Mouse (Mus musculus) embryo, embryonic 10.5 days (tissue): ENCODE measurements around the gene Gm7534.
"Not testable (repeated sequence)": the region's sequence is repeated elsewhere in the genome, so short reads cannot be mapped to it uniquely, and the experiment has no call there.

ENCODE experiments used
- DNase-seq: peaks from one replicate; pipeline ENCODE4 v3.0.0-alpha.2; 2015; ENCODE audit warnings: low spot score

The Gm7534 gene

DNA sequence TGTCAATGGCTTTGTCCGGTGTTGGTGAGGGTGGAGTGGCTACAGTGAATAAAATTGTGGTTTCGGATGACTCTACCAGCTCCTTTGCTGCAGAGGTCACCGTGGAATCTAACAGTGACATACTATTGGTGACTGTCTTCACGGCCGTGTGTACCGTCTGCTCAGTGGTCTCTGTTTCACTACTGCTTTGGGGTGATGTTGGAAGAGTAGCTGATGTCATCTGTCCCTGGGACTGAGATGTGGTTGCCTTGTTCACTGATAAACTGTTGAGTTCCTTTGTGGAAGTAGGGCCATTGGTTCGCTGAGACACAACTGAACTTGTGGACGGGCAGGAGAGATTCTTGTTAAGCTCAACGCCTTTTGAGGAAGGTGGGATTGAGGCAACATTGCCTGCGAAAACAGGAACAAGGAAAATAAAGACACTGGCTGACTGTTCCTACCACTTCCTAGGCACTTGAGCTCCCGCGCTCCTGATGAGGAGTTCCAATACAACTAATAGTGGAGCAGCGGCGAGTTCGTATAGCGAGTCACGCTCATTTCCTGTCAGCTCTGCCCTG is 614 bp upstream of the Gm7534 start:
- DNase-seq: no peak

DNA sequence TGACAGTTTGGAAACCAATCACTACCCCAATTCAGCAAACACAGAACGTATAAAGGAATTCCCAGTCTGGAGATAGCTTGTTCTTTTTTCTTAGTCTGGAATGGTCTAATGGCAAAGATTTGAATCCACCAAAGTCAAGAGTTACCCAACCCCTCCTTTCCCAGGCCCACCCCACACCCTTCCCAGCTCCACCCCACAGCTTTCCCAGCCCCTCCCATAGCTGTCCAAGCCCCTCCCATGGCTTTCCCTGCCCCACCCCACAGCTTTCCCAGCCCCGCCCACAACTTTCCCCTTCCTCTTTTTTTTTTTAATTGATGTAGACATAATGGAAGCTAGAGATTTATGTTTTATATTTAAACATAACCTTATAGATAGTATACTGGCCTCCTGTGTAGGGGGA is 3.4 kb downstream of the Gm7534 start:
- no peak for DNase-seq

DNA sequence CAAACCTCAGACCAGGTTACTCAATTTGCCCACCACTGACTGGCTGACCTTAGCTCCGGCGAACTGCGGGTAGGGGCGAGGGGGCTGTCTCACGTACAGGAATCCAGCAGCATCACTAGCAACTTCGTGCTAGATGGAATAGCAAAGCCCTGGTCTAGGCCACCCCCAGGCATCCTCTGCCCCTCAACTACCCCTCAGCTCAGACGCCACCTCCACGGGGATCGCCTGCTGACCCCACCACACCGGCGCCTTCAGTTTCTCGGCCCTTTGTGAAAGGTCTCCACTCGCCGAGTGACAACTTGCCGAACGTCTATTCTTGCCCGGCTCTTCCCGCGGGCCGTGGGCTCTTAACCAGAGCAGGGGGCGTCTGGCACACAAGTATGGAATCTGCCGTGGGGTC is 16.5 kb downstream of the Gm7534 start:
- no peak for DNase-seq

DNA sequence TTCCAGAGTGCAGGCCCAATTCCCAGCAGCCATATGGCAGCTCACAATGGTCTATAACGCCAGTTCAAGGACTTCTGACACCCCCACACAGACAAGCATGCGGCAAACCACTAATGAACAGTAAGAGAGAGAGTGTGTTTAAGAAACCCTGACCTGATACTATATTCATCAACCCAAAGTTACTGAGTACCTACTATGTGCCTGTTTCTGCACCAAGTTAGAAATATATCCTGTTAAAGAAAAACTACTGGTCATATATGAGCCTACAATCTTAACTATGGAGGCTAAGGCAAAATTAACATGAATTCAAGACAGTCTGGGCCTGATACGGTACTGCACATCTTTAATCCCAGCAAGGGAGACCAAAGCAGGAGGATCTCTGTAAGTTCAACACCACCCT is 17.2 kb downstream of the Gm7534 start:
- DNase-seq: no peak

DNA sequence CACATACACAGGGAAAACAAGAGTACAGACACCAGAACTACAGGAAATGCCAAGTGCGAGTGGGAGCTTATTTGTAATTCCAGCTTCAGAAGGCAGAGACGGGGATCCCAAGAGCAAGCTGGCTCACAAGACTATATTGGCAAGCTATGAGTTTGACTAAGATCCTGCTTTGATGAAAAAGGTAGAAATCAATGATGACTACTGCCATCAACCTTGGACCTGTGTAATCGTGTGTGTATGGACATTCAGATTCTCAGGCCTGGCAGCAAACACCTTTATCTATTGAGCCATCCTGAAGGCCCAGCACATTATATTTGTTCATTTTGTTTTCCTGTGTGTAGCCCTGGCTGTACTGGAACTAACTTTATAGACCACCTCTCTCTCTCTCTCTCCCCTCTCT is 19.1 kb downstream of the Gm7534 start:
- no peak for DNase-seq

DNA sequence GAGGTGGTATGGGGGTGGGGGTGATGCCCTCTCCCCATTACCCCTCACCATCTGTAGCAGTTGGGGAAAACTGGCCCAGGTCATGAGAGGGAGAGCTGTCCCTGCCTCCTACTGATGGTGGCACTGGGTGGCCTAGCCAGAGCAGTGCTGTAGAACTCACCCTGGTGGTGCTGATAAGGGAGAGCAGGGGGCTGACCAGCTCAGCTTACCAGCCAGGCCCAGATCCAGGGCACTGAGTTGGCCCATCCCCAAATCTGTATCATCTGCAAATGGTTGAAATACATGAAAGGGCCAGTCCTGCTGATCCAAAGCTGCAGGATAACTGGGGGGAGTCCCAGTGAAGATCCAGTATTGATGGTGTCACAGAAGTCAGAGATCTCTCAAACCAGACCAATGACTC is 21.0 kb downstream of the Gm7534 start:
- DNase-seq: no peak

DNA sequence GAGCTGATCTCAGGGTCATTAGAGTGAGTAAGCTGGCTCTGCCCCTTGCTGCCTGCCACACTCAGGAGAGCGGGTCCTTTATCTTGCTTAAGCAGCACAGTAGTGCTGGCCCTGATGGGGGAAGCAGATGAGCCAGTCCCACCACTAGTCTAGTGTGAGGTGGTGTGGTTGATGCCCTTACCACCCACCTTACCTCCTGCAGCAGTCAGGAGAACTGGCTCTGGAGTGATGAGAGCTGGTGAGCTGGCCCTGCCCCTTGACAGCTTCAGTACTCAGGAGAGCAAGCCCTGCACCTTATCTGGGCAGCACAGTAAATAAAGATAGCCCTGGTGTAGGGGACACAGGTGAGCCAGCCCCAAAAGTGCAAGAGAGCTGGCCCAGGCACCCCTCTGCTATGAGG is 21.7 kb downstream of the Gm7534 start:
- no peak for DNase-seq

DNA sequence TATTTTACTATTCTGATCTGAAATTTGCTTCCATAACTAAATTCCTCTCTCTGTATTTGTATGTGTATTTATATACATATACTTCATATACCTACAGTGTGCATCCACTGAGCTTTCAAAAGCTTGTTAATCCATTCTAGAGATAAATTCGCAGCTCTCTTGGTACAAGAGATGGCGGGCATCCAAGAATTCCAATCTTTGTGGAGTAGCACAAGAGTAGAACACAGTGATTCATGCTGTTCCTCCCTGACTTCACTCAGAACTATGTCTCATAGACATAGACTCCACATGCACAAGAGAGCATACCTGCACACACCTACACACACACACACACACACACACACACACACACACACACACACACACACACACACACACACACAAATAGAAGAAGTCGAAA is 30.4 kb downstream of the Gm7534 start:
- DNase-seq: no peak

DNA sequence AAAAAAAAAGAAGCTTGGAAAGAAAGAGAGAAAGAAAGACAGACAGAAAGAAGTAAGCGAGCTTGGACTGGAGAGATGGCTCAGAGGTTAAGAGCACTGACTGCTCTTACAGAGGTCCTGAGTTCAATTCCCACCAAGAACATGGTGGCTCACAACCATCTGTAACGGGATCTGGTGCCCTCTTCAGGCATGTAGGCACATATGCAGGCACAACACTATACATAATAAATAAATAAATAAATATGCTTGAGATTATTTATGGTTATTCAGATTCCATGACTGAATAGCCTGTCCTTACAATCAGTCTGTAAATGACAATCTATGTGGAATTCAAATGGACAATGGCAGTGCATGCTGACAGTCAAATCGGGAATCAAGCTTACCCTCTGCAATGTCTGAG is 35.9 kb downstream of the Gm7534 start:
- DNase-seq: no peak

DNA sequence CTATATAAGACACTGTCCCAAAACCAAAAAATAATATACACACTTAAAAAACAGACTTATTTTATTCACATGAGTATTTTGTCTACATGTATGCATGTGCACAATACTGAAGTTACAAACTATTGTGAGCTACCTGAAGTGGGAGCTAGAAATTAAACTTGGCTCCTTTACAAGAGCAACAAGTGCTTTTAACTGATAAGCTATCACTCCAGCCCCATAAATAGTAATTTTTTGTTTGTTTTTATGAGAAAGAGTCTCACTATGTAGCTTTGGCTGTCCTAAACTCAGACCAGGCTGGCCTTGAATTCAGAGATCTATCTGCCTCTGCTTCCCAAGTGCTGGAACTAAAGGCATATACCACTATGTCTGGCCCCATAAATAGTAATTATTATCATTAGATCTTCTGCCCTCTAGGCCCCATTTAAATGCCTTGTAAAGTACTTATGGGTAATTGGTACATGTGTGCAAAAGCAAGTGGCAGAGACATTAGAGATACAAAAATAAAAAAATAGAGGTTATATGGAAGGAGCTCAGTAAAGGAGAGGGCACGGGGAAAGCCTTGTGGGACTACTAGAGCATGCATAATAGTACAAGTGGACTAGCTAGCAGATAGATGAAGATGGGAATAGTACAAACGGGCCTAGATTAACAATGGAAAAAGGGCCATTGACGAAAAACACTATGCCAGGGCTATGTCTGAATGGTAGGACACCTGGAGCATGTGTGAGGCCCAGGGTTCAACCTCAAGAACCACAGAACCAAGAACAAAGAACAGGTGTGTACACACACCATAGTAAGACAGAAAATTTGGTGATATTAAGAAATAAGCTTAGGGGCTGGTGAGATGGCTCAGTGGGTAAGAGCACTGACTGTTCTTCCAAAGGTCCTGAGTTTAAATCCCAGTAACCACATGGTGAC is 37.0 kb downstream of the Gm7534 start:
- DNase-seq: no peak

DNA sequence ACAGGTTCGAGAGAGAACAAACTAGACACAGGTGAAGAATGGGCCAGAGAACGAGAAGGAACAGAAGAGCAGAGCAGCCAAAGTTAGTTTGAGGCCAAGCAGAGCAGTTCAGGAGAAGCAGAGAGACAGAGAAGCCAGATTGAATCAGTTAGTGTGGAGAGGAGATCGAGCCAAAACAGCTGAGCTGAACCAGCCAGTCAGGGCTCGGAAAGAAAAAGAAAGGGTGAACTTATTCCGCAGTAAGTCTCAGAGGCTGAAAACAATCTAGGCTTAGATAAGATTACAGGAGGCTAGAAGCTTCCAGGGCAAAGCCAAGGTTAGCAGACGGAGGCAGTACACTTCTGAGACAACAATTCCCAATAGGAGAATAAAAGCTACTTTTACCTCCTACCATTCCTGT is 37.8 kb downstream of the Gm7534 start:
- DNase-seq: no peak

DNA sequence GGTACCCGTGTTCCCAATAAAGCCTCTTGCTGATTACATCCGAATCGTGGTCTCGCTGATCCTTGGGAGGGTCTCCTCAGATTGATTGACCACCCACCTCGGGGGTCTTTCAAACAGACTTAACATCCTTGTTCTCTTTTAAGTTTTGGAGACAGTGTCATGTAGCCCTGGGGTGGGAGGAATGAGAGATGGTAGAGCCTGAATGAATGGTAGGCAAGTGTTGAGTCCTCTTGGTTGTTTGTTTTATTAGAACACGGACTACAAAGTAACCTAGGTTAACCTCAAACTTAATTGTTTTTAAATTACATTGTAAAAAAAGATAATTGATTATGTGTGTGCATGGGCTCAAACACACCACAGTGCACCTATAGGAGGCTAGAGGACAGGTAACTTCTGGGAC is 38.2 kb downstream of the Gm7534 start:
- no peak for DNase-seq

DNA sequence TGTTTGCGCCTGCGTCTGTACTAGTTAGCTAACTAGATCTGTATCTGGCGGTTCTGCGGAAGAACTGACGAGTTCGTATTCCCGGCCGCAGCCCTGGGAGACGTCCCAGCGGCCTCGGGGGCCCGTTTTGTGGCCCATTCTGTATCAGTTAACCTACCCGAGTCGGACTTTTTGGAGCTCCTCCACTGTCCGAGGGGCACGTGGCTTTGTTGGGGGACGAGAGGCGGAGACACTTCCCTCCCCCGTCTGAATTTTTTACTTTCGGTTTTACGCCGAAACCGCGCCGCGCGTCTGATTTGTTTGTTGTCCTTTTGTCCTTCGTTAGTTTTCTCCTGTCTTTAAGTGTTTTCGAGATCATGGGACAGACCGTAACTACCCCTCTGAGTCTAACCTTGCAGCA is 42.7 kb downstream of the Gm7534 start:
- peak; percentile 52 for DNase-seq

DNA sequence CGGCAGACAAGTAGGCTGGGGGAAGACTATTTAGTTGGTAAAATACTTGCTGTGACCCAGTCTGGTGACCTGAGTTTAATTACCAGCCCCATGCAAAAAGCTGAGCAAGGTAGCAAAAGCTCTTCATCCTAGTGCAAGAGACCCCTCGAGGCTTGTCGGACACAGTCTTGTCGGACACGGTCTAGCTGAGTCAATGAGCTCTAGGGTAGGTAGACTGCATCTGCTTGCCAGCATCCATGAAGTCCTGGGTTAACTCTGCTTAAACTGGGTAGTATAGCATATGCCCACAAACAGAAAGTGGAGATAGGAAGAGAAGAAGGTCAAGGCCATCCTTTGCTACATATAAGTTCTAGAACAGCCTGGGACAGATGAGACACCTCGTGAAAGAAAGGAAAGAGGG is 44.0 kb downstream of the Gm7534 start:
- DNase-seq: no peak

DNA sequence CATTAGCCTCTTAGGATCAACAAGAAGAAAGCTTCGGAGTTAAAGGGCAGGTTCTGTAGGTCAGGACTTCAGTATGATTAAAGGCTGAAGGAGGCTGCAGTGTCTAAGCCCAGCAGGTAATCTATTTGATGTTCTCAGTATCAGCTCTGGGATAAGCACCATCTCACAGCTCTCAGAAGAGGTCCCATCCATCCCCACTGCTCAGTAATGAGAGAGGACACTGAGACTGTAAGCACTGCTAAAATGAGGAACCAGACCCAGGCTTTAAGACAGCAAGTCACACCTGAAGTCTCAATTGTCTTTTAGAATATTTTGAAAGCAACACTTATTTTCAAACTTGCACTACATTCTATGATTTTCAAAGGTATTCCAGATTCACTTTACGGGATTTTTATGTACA is 45.2 kb downstream of the Gm7534 start:
- DNase-seq: no peak

DNA sequence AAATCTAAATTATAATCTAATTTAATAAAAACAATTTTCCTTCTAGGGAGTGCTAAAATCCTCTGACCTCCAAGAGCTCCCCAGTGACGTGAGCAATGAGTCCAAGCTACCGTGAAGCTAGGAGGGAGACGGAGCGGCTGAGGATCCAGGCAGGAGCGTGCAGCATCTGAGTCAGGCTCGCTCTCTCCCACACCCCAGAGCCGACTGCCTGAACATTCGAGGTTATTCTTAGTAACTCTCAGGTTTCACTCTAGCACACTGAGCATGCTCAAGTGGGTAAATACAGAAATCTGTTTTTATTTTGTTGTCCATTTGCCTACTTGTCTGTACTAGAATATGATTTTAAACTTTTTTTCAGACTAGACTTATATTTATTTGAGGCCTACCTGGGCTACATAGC is 46.1 kb downstream of the Gm7534 start:
- no peak for DNase-seq

DNA sequence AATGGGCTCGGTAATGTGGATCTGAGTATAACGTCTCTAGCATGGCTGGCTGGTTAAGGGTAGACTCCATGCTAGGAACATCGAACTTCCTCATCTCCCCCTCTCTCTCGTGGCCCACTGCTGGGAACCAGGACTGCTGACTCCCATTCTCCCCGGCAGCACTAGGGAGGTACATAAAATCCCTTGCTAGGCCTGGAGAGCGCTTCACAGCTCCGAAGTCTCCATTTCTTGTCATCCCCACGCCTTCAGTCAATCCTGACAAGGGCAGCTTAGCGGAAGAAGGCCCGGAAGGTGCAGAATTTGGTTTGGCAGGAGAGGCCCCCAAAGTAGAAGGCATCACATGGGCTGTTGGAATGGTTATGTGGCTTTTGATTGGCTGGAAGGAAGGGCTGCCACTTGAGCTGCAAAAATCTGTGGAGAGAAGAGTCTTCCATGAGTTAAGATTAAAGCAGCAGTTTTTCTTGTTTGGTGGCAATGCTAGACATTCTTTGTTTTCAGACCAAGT is 46.8 kb downstream of the Gm7534 start:
- DNase-seq: no peak

DNA sequence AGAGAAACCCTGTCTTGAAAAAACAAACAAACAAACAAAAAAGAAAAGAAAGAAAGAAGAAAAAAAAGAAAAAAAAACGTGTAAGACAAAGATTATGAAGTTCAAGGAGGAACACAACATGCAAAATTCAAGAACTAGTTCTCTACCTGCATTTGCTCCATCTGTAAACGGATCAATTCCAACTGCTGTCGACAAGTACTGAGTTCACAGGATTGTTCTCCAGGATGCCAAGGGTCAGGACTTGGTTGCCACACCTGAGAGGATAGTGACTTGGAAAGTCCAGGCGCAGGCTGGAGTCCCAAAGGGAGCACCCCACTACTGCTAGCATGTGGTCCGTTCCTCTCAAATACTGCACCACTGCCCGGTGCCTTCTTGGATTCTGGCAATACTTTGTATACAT is 47.3 kb downstream of the Gm7534 start:
- no peak for DNase-seq

DNA sequence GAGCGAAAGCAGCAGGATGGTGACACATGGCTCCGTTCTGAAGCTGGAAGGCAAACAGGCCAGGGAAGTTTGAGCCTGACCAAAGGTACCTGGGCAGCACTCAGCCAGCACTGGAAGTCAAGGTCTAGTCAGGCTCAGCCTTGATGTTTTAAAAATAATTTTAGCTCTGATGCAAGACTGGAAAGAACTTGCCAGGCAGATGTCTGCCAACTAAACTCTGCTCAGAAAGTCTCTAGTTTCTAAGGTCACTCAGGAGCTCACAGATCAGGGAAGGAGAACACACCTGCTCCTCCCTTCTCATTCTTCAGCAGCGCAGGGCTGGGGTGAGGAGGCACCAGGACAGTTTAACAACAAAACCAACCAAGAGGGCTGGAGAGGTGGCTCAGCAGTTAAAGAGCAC is 48.5 kb downstream of the Gm7534 start:
- DNase-seq: no peak

DNA sequence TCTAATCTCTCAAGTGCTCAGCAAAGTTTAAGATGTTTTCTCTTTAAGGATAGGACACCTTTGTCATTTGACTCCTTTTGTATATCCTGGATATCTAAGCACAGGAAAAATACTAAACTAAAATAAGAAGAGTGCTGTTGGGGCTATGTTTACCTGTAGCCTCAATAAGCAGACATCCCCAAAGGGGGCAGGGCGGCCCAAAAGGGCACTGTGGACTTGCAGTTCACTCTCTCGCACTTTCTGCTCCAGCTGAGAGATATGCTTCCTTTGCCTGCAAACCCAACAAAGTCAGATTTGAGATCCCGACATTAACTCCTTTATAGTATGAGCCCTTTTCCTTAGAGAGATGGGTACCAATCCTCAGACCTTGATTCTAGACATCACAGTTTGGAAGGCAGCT is 49.1 kb downstream of the Gm7534 start:
- no peak for DNase-seq

DNA sequence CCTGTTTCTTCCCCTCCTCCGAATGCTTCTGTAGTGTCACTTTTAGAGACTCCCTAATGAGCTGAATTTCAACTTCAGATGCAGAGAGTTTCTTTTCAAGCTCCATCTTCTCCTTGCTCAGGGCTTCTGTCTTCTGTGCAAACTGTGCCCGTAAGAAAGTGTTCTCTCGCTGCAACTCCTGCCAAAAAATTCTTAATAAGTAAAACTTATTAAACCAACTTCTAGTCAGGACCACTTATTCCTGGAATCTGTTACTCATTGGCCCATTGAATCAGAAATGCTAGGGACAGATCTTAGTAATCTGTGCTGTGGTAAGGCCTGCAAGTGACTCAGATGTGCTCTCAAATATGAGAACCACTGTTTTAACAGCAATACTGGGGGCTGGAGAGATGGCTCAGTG is 50.7 kb downstream of the Gm7534 start:
- DNase-seq: no peak

DNA sequence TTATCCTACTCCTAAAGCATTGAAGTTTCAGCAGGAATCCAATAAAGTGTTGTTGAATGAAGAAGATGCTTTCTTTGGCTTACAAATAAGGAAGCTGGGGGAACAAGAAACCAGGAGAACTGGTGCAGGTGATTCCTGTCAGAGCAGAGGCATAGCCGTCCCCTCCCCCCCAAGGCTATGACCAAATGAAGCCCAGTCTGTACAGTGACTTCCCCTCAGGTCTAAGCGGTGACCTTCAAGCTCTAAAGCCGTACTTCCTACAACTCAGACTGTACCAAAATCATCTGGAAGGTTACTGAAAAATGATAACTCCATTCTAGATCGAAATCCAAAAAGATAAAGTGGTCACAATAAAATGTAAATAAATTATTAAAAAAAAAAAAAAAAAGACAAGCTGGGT is 53.4 kb downstream of the Gm7534 start:
- DNase-seq: no peak

DNA sequence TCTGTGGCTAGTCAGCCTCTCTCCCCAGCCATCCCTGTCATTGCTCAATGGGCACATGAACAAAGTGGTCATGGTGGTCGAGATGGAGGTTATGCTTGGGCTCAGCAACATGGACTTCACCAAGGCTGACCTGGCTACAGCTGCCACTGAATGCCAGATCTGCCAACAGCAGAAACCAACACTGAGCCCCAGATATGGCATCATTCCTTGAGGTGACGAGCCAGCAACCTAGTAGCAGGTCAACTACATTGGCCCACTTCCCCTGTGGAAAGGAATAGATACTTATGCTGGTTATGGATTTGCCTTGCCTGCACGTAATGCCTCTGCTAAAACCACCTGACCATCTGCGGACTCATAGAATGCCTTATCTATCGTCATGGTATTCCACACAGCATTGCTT is 58.5 kb downstream of the Gm7534 start:
- not testable (repeated sequence) for DNase-seq
